Mouse (Mus musculus): ENCODE measurements around the gene Zfp524. TPM values are rescaled to one million over a fixed set of nuclear protein-coding genes. Genes with fewer than 3 reads are reported as not detected.

The Zfp524 gene
- 26.5 TPM for polyA plus RNA-seq (2017; shearing (Covaris generic))

DNA sequence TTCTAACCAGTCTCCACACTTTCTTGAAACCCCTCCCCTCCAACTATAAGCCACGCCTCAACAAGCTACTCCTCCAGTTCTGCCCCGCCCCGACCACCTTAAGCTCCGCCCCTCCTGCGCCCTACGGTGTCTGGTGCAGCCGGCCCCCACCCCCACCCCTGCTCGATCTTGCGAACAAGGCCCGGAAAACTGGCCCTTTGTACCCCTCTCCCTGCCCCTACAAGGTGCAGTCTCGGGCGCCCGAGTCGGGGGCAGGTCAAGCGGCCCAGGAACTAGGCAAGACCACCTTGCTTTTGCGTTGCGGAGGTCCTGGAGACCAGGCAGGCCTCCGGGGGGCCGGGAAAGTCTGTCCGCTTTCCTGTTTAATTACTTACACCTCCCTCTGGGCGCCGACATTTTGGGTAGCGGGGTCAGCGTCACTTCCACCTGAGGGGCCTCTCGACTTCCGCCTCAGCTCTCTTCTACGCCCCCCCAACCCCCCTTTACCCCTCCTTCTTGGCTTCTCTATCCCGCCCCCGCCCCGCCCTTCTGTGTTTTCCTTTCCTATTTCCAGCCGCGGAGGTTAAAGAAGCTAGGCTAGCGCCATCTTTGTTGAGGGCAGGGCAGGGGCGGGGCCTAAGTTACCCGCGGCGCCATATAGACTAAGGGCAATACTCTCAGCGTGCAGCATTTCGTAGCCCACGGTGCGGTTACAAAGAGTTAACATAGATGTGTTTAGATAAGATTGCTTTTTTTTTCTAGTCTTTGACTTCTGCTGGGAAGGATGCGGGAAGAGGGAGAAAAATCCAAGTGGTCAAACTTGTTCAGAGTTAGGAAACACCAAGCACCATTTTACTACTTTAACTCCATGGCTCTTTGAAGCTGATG lies at the start of gene Zfp524, which contains the start of gene Fiz1:
TSS of gene Zfp524 (plus strand) at position 165 of the 867 bp plus-strand sequence.
TSS of gene Fiz1 (minus strand) at position 447 of the 867 bp plus-strand sequence.

DNA sequence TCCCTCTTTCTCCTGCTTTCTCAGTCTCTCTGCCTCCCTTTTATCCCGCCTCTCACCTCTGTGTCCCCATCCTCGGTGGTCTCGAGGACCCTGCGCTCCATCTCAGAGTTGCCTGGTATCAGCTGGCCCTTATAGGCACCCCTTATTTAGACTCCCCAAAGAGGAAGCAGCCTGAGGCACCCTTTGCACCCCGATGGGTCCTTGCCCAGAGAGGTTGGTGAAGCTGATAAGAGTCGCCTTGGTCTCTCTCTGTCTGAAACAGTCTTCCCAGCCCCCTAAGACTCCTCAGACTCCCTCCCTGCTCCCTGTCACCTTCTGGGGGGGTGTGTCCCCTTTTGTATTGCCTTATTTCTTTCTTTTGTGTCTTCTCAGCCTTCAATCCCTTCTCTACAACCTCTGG lies 43.1 kb upstream of the Zfp524 start, which contains the start of gene Sbk3:
TSS of gene Sbk3 (minus strand) at position 101 of the 400 bp plus-strand sequence.

DNA sequence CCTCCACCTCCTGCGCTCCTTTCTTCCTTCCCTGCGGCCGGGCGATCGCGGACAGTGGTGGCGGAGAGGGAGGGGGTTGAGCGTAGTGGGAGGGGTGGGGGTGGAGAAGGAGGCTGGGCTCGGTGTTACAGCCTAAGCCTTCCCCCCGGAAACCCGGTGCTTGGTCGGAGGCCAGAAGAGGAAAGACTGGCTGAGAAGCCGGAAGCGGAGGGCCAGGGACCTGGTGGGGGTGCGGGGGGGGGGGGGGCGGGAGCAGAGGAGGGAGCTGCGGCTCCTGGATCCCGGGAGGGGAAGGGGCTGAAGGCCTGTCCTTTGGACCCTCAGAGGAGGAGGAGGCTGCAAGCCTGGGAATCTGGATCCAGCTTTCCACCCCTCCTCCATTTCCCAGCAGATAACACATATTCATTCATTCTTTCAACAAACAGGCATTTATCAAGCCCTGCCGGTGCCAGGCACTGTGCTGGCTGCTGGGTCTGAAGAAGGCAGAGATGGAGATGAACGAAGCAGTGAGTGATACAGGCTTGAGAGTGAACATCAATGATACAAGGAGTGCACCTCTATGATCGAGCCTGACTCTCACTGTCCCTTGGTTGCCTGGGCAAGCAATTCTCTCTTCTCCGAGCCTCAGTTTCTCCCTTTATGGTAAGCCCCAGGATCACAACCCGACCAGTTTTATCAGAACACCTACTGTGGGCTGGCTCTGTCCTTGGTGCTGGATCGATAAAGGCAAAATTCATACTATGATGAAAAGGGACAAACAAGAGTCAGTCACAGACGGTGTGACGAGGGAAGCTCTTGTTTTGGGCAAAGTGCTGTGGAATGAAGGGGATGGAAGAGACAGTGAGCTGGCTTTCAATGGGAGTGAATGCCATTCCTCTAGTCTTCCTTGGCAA lies 18.0 kb upstream of the Zfp524 start, which contains the start of gene Zfp579:
TSS of gene Zfp579 (minus strand) at position 156 of the 893 bp plus-strand sequence.

DNA sequence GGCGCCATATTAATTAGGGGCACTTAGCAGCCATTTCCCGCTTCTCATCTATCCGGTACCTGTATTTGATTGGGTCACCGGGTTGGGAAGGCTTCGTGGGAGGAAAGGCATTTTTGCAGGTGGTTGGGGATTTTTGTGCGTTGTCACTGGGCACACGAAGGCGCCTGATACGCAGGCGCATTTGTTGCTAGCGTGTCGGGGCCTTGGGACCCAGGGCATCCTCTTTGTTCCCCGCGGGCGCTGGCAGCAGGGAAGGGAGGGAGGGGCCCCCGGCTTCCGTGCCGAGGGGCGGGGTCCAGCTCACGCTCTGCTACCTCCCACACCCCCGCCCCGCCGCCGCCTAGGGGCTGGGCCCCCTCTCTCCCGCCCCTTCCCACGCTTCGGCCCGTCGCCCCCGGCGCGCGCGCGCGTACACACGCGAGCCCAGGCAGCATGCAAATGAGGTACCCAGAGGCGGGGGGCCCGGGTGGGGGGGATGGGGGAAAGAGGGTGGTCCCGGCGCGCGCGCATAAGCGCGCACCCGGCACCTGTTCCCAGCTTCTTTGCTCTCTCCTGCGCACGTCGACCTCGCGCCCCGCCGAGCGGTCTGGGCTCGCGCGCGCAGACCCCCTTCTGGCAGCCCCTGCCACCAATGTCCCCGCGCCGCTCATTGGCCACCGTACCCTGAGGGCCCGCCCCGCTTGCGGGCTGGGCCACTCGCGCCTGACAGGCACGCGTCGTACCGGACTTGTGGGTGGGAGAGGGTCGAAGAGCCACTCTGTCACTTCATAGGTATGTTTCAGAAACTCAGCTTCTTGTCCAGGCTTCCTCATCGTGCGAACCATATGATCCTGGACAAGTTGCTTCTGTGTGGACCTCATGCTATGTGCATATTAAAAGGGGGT lies 1.1 kb downstream of the Zfp524 start, which contains the start of gene Gm44973:
TSS of gene Gm44973 (plus strand) at position 379 of the 884 bp plus-strand sequence.

DNA sequence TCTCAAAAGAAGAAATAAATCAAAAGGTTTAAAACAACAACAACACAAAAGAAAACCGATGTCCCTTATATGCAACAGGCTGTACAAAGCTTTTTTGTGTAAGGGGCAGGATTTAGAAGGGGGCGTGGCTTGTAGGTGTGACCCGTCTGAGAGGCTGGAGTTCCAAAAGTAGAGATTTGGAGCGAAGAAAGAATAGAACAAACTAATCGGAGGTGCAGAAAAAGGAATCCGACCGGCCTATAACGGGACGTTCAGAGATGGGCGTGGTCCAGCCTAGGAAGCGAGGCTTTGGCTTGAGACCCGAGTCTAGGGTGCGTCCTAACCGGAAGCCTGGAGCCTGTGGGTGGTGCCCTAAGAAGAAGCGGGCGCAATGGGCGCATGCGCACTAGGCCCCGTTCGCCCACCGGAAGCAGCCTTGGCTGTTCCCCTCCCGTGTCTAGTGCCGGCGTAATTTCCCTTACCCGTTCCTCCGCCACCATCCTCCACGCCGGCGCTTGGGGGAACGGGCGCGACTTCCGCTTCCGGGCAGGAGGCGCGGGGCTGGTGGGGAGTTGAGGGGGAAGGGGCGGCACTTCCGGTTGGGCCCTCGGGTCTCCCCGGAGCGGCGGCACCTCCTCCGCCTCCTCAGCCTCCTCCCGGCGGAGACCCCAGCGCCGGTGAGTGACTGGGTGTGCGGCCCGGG lies 5.9 kb downstream of the Zfp524 start, which contains the start of the genes Zfp865 and Ccdc106:
TSS of gene Zfp865 (plus strand) at position 377 of the 682 bp plus-strand sequence.
TSS of gene Ccdc106 (plus strand) at position 554 of the 682 bp plus-strand sequence.

DNA sequence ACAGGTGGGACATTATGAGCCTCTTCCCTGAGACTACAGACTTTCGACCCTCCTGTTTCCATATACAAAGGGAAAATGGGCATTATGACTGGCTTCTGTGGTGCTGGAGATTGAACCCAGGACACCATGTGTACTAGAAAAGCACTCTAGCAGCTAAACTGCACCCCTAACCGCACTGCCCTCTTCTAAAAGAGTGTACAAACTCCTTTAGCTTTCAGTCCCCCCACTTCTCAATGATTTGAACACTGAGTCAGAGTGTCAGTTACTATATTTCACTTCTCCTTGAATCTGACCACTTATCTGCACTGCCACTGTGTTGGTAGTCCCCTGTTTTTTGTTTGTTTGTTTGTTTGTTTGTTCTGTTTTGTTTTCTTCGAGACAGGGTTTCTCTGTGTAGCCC lies 19.6 kb downstream of the Zfp524 start, which contains the start of gene 4632433K11Rik:
TSS of gene 4632433K11Rik (plus strand) at position 301 of the 400 bp plus-strand sequence.

DNA sequence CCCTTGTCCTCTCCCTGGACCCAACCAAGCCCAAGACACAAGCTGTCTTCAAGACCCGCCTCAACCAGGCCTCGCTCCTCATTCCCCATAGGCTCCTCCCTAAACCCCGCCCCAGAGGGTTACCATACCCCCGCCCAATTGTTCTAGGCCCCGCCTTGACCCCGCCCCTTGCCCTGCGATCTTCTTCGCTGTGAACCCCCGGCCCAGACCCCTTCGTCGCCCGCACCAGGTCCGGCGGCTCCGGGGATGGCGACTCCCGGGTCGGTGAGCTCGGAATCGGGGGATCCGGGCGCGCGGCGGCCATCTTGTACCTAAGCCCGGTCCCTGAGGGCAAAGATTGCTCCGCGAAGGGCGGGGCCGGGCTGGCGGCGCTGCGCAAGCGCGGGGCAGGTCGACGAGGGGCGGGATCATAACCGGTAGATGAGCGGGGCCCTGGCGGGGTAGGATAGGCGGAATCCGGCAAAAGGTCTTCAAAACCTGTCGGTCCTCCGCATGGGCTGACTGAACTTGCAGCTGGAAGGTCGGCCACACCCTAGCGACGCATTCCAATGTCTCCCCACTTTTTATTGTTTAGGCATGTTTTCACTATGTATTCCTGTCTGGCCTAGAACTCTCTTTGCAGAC lies 24.0 kb downstream of the Zfp524 start, which contains the start of gene Zfp784:
TSS of gene Zfp784 (minus strand) at position 338 of the 624 bp plus-strand sequence.

DNA sequence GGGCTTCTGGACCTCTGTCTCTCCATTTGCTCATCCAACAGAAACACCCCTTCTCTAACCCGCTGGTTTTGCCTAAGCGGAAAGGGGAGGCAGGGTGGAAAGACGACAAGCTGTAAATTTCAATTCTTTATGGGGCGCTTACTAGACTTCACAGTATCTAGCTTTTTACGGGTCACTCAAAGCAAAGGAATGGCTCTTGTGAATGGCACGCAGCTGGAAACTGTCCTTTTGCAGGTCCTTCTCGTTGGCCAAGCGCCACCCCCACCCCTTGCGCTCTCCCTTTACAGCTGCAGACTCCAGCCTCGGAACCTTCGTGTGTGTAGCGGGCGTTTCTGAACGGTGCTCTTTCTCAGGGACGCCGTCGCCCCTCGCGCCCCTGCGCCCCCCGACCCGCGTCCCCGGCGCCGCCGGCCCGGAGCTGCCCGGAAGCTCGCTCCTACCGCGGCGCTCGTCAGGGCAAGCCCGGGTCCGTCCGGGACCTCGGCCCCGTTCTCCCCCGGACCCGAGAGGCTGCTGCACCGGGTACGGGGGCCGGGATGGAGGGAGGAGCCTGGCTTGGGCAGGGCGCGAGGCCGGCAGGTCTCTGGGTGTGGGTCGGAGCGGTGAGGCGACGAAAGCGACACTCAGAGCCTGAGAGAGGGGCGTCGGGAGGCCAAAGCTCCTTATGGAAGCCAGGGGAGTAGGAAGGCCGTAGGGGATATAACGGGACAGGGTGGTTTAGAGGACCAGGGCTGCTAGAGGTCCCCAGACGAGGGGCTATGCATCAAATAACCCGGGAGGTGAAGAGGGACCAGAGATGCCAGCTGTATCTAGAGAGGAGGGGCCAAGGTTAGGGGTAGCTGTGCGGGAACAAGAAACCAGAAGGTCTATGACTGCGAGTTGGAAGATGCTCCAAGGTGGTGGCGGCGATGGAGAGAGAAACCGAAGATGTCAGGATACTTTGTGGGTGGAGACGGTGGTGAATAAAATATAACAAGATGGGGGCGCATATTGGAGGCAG lies 37.3 kb downstream of the Zfp524 start, which contains the start of gene Zfp580:
TSS of gene Zfp580 (plus strand) at position 346 of the 1,000 bp plus-strand sequence.

DNA sequence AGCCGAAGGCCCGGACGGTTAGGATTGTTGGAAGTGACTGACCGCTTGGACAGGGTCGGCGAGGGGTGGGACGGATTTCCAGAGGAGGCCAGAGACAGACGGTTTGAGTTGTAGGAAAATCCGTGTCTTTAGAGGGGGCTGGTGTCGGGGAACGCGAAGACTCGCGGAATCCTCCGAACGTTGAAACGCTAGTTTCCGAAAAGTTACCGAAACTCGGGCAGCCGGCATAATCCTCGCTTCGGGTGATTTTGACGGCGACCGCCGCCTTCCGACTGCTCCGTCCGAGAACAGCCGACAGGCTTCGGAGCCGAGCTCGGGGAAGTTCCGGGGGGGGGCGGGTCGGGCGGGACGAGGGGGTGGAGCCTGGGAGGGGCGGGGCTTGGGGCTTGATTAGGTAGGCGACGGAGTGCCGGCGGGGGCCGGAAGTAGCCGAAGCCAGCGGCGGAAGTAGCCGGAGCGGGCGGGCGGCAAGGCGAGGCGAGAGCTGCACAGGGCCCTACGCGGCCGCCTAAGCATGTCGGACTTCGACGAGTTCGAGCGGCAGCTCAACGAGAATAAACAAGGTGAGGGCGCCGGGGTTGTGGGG lies 47.7 kb downstream of the Zfp524 start, which contains the start of gene U2af2:
TSS of gene U2af2 (plus strand) at position 370 of the 586 bp plus-strand sequence.

Other genes starting within 250 kb of the Zfp524 start
- not detected for gene Fam71e2, start 243.1 kb upstream of the Zfp524 start, polyA plus RNA-seq (2017; shearing (Covaris generic))
- not detected for gene Il11, start 231.6 kb upstream of the Zfp524 start, polyA plus RNA-seq (2017; shearing (Covaris generic))
- gene Tmem190, start 231.5 kb upstream of the Zfp524 start, polyA plus RNA-seq (2017; shearing (Covaris generic)), result not detected
- 13.4 TPM for gene Tmem238, start 224.8 kb upstream of the Zfp524 start, polyA plus RNA-seq (2017; shearing (Covaris generic))
- 323 TPM for gene Rpl28, start 221.5 kb upstream of the Zfp524 start, polyA plus RNA-seq (2017; shearing (Covaris generic))
- 106 TPM for gene Ube2s, start 201.8 kb upstream of the Zfp524 start, polyA plus RNA-seq (2017; shearing (Covaris generic))
- not detected for gene Shisa7, start 169.7 kb upstream of the Zfp524 start, polyA plus RNA-seq (2017; shearing (Covaris generic))
- 33.3 TPM for gene Isoc2b, start 144.2 kb upstream of the Zfp524 start, polyA plus RNA-seq (2017; shearing (Covaris generic))
- gene Isoc2a, start 137.3 kb upstream of the Zfp524 start, polyA plus RNA-seq (2017; shearing (Covaris generic)), result 1.1 TPM
- gene Gm36210, start 107.9 kb upstream of the Zfp524 start, polyA plus RNA-seq (2017; shearing (Covaris generic)), result not detected
- gene Zfp628, start 99.2 kb upstream of the Zfp524 start, polyA plus RNA-seq (2017; shearing (Covaris generic)), result 2.6 TPM
- 0.79 TPM for gene Nat14, start 92.4 kb upstream of the Zfp524 start, polyA plus RNA-seq (2017; shearing (Covaris generic))
- gene Ssc5d, start 88.6 kb upstream of the Zfp524 start, polyA plus RNA-seq (2017; shearing (Covaris generic)), result 0.17 TPM
- gene Sbk2, start 50.0 kb upstream of the Zfp524 start, polyA plus RNA-seq (2017; shearing (Covaris generic)), result 0.25 TPM
- gene Sbk3, start 43.2 kb upstream of the Zfp524 start, polyA plus RNA-seq (2017; shearing (Covaris generic)), result not detected
- 25.9 TPM for gene Zfp579, start 18.3 kb upstream of the Zfp524 start, polyA plus RNA-seq (2017; shearing (Covaris generic))
- gene Fiz1, start 282 bp downstream of the Zfp524 start, polyA plus RNA-seq (2017; shearing (Covaris generic)), result 46.1 TPM
- 11.4 TPM for gene Gm44973, start 1.1 kb downstream of the Zfp524 start, polyA plus RNA-seq (2017; shearing (Covaris generic))
- 11.8 TPM for gene Zfp865, start 6.0 kb downstream of the Zfp524 start, polyA plus RNA-seq (2017; shearing (Covaris generic))
- gene Ccdc106, start 6.1 kb downstream of the Zfp524 start, polyA plus RNA-seq (2017; shearing (Covaris generic)), result not detected
- not detected for gene 4632433K11Rik, start 19.7 kb downstream of the Zfp524 start, polyA plus RNA-seq (2017; shearing (Covaris generic))
- gene Zfp784, start 24.0 kb downstream of the Zfp524 start, polyA plus RNA-seq (2017; shearing (Covaris generic)), result 3.6 TPM
- 7.4 TPM for gene Zfp580, start 37.1 kb downstream of the Zfp524 start, polyA plus RNA-seq (2017; shearing (Covaris generic))
- gene U2af2, start 47.7 kb downstream of the Zfp524 start, polyA plus RNA-seq (2017; shearing (Covaris generic)), result 113 TPM
- gene Epn1, start 65.8 kb downstream of the Zfp524 start, polyA plus RNA-seq (2017; shearing (Covaris generic)), result 35.8 TPM
- gene Rfpl4, start 102.5 kb downstream of the Zfp524 start, polyA plus RNA-seq (2017; shearing (Covaris generic)), result not detected
- gene Rasl2-9, start 111.5 kb downstream of the Zfp524 start, polyA plus RNA-seq (2017; shearing (Covaris generic)), result 0.31 TPM
- gene Vmn1r55, start 135.3 kb downstream of the Zfp524 start, polyA plus RNA-seq (2017; shearing (Covaris generic)), result 0.07 TPM
- not detected for gene Vmn1r56, start 182.3 kb downstream of the Zfp524 start, polyA plus RNA-seq (2017; shearing (Covaris generic))
- gene Vmn1r57, start 204.1 kb downstream of the Zfp524 start, polyA plus RNA-seq (2017; shearing (Covaris generic)), result not detected